Mouse (Mus musculus): Measurements from ENCODE around the gene Gm7978. TPM values are rescaled to one million over a fixed set of nuclear protein-coding genes. Genes with fewer than 3 reads are reported as not detected.
"Not testable (repeated sequence)": the region's sequence is repeated elsewhere in the genome, so short reads cannot be mapped to it uniquely, and the experiment has no call there.

Gm7978 gene
- not detected in 2 replicates for polyA plus RNA-seq (2014; fragmentation: Nextera tagmentation; extraction: Ambion mirVana)

GRCm38 (mm10) chr5:95736073-95736472, at the start of gene Gm7978:
TSS of gene Gm7978 (minus strand) at chr5:95736173.
- not testable (repeated sequence) for H3K4me3 ChIP-seq (ENCODE audit: low read depth, low read length); ATAC-seq; H3K4me1 ChIP-seq (ENCODE audit: control insufficient read depth, insufficient read depth, low read length); H3K9me3 ChIP-seq (replicated peaks; ENCODE audit: control insufficient read depth, low read length); H3K27ac ChIP-seq (ENCODE audit: low read depth, low read length); H3K36me3 ChIP-seq (ENCODE audit: control insufficient read depth, insufficient read depth, low read length); H3K9ac ChIP-seq (ENCODE audit: low read length); H3K27me3 ChIP-seq (replicated peaks; ENCODE audit: control insufficient read depth, insufficient read depth, low read length); DNase-seq (ENCODE audit: low spot score); H3K4me2 ChIP-seq (ENCODE audit: low read length)
- WGBS = no CpG with 5 or more reads among the region's 1 CpGs

- not testable (repeated sequence) for H3K9me3 ChIP-seq (replicated peaks; ENCODE audit: control insufficient read depth, low read length); H3K4me3 ChIP-seq (ENCODE audit: low read depth, low read length); H3K27me3 ChIP-seq (replicated peaks; ENCODE audit: control insufficient read depth, insufficient read depth, low read length); H3K27ac ChIP-seq (ENCODE audit: low read depth, low read length); H3K36me3 ChIP-seq (ENCODE audit: control insufficient read depth, insufficient read depth, low read length); H3K4me2 ChIP-seq (ENCODE audit: low read length); ATAC-seq; H3K4me1 ChIP-seq (ENCODE audit: control insufficient read depth, insufficient read depth, low read length); DNase-seq (ENCODE audit: low spot score); H3K9ac ChIP-seq (ENCODE audit: low read length)
- WGBS = no CpG with 5 or more reads among the region's 2 CpGs
Measured at GRCm38 (mm10) chr5:95775690-95776089, 39.7 kb upstream of the Gm7978 start, which contains the start of gene E330014E10Rik. TSS of gene E330014E10Rik (plus strand) at chr5:95775990.

- not testable (repeated sequence) for H3K9me3 ChIP-seq (replicated peaks; ENCODE audit: control insufficient read depth, low read length); H3K9ac ChIP-seq (ENCODE audit: low read length); H3K4me2 ChIP-seq (ENCODE audit: low read length); H3K4me1 ChIP-seq (ENCODE audit: control insufficient read depth, insufficient read depth, low read length); ATAC-seq; DNase-seq (ENCODE audit: low spot score); H3K4me3 ChIP-seq (ENCODE audit: low read depth, low read length); H3K27me3 ChIP-seq (replicated peaks; ENCODE audit: control insufficient read depth, insufficient read depth, low read length); H3K27ac ChIP-seq (ENCODE audit: low read depth, low read length); H3K36me3 ChIP-seq (ENCODE audit: control insufficient read depth, insufficient read depth, low read length)
- no CpG with 5 or more reads among the region's 3 CpGs for WGBS
Measured at GRCm38 (mm10) chr5:95741714-95742113, 5.7 kb upstream of the Gm7978 start, which contains the start of gene Gm7982. TSS of gene Gm7982 (plus strand) at chr5:95742014.

Other genes with a start within 250 kb of the Gm7978 start
- gene Gm3286, start 225.4 kb downstream of the Gm7978 start, polyA plus RNA-seq (2014; fragmentation: Nextera tagmentation; extraction: Ambion mirVana) = not detected in 2 replicates
- not detected in 2 replicates for gene Gm7971, start 141.3 kb downstream of the Gm7978 start, polyA plus RNA-seq (2014; fragmentation: Nextera tagmentation; extraction: Ambion mirVana)
- not detected in 2 replicates for gene Gm7982, start 5.8 kb upstream of the Gm7978 start, polyA plus RNA-seq (2014; fragmentation: Nextera tagmentation; extraction: Ambion mirVana)
- not detected in 2 replicates for gene E330014E10Rik, start 39.8 kb upstream of the Gm7978 start, polyA plus RNA-seq (2014; fragmentation: Nextera tagmentation; extraction: Ambion mirVana)
- not detected in 2 replicates for gene Cxcl13, start 220.8 kb upstream of the Gm7978 start, polyA plus RNA-seq (2014; fragmentation: Nextera tagmentation; extraction: Ambion mirVana)